Mouse (Mus musculus) adrenal gland, postnatal 14 days (tissue): ENCODE measurements around the gene Olfr916. TPM values are rescaled to one million over a fixed set of nuclear protein-coding genes. Genes with fewer than 3 reads are reported as not detected.

ENCODE experiments used
- DNase-seq: peaks from one replicate; pipeline ENCODE4 v3.0.0; 2021; ENCODE audit warnings: mixed read lengths
- long read RNA-seq, 2 experiments: library from polyadenylated mRNA; stranded (forward); transcript quantifications; one replicate each; pipeline ENCODE4 v2.0.0; 2021
- total RNA-seq: library from RNA; stranded (reverse); gene quantifications from 2 replicates; pipeline ENCODE4 v1.2.3, GENCODE M21; 2021

Gene Olfr916
- total RNA-seq: not detected in 2 replicates
- long read RNA-seq, experiment 1: 0 reads
- long read RNA-seq, experiment 2: 0 reads

GRCm38 (mm10) chr9:38659775-38660174 lies at the start of gene Olfr916:
Gene Olfr916, minus strand, starts transcription at chr9:38659875.
- no peak for DNase-seq

GRCm38 (mm10) chr9:38674501-38674900 lies 14.8 kb upstream of the Olfr916 start, which contains the start of gene Olfr918:
Gene Olfr918, minus strand, starts transcription at chr9:38674601.
- no peak for DNase-seq

DNA sequence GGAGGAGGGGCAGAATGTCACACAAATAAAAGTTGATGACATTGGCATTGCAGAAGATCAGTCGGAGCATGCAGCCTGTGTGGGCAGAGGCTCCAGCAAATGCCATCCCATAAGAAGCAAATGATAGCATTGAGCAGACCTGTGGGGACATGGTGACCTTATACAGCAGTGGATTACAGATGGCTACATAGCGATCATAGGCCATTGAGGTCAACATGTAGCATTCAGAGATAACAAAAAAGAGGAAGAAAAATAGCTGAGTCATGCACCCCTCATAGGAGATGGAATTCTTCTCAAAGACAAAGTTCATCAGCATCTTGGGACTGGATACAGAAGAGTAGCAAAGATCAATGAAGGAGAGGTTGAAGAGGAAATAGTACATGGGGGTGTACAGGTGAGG lies 13.2 kb upstream of the Olfr916 start:
- no peak for DNase-seq

- DNase-seq: no peak
These were observed 6.1 kb upstream of the Olfr916 start, which contains the start of gene Olfr917 for GRCm38 (mm10) chr9:38665742-38666141. Gene Olfr917, minus strand, starts transcription at chr9:38665842.

GRCm38 (mm10) chr9:38632406-38632805 lies 27.3 kb downstream of the Olfr916 start:
- no peak for DNase-seq

Other genes starting within 250 kb of the Olfr916 start
- gene Olfr901, start 230.4 kb downstream of the Olfr916 start, total RNA-seq: not detected in 2 replicates
- not detected in 2 replicates for gene Olfr902, start 212.2 kb downstream of the Olfr916 start, total RNA-seq
- not detected in 2 replicates for gene Olfr904, start 196.7 kb downstream of the Olfr916 start, total RNA-seq
- gene Olfr905, start 188.8 kb downstream of the Olfr916 start, total RNA-seq: not detected in 2 replicates
- gene Olfr906, start 172.8 kb downstream of the Olfr916 start, total RNA-seq: not detected in 2 replicates
- not detected in 2 replicates for gene Olfr907, start 164.1 kb downstream of the Olfr916 start, total RNA-seq
- gene Olfr911-ps1, start 138.3 kb downstream of the Olfr916 start, total RNA-seq: not detected in 2 replicates
- gene Olfr910, start 122.0 kb downstream of the Olfr916 start, total RNA-seq: not detected in 2 replicates
- not detected in 2 replicates for gene Olfr912, start 79.7 kb downstream of the Olfr916 start, total RNA-seq
- not detected in 2 replicates for gene Olfr913, start 67.1 kb downstream of the Olfr916 start, total RNA-seq
- gene Olfr914, start 54.8 kb downstream of the Olfr916 start, total RNA-seq: not detected in 2 replicates
- gene Olfr917, start 6.0 kb upstream of the Olfr916 start, total RNA-seq: not detected in 2 replicates
- gene Olfr918, start 14.7 kb upstream of the Olfr916 start, total RNA-seq: not detected in 2 replicates
- not detected in 2 replicates for gene Olfr919, start 43.8 kb upstream of the Olfr916 start, total RNA-seq
- 35.2 and 35.3 TPM in 2 replicates for gene Vwa5a, start 58.4 kb upstream of the Olfr916 start, total RNA-seq
- gene Olfr920, start 92.4 kb upstream of the Olfr916 start, total RNA-seq: 0.11 and 0.26 TPM in 2 replicates
- gene Olfr921, start 113.2 kb upstream of the Olfr916 start, total RNA-seq: not detected in 2 replicates
- gene Olfr922, start 154.7 kb upstream of the Olfr916 start, total RNA-seq: not detected in 2 replicates
- gene Olfr923, start 166.7 kb upstream of the Olfr916 start, total RNA-seq: not detected in 2 replicates
- gene Olfr924, start 184.6 kb upstream of the Olfr916 start, total RNA-seq: not detected in 2 replicates
- gene Olfr26, start 195.2 kb upstream of the Olfr916 start, total RNA-seq: not detected in 2 replicates
- gene Olfr926, start 217.3 kb upstream of the Olfr916 start, total RNA-seq: not detected in 2 replicates